Mouse (Mus musculus): ENCODE results near the gene Cdadc1. TPM values are rescaled to one million over a fixed set of nuclear protein-coding genes. Genes with fewer than 3 reads are reported as not detected.

The Cdadc1 gene
- polyA plus RNA-seq, 1 experiment from 2014 or later = 35.0 TPM

- Histone ChIP-seq H3K27ac (no peak overlapping the region), H3K4me3 (no peak overlapping the region), H3K27me3 (no peaks in the 10 kb centered on the region), H3K4me2 (replicated peaks) (no peak overlapping the region), H3K4me1 (0 out of 2 replicates have a peak, but pooled peaks cover 4% of the 10 kb centered on the region), H3K36me3 (peaks cover 5% of the 10 kb centered on the region; the same call in 1 of the 2 replicates), H3K9ac (no peak overlapping the region), H3K9me3 (no peaks in the 10 kb centered on the region)
- ATAC-seq (ENCODE audit: low FRiP score, low read depth) = no peak
- WGBS = 83% methylated on average over 4 of the region's 4 CpGs
Observed at GRCm38 (mm10) chr14:59537829-59538432, 59.8 kb downstream of the Cdadc1 start.

- no peak overlapping the region for H3K9ac ChIP-seq
Observed at GRCm38 (mm10) chr14:59533908-59534307, 63.9 kb downstream of the Cdadc1 start.

GRCm38 (mm10) chr14:59532986-59533385 is 64.8 kb downstream of the Cdadc1 start:
- ATAC-seq (ENCODE audit: low FRiP score, low read depth) = no peak
- Histone ChIP-seq H3K4me3 (no peak overlapping the region), H3K4me2 (replicated peaks) (no peak overlapping the region), H3K36me3 (no peaks in the 10 kb centered on the region), H3K9me3 (no peaks in the 10 kb centered on the region), H3K27ac (no peak overlapping the region), H3K27me3 (no peaks in the 10 kb centered on the region), H3K9ac (no peak overlapping the region), H3K4me1 (0 out of 2 replicates have a peak, but pooled peaks cover 4% of the 10 kb centered on the region)
- WGBS = 80% methylated on average over 1 of the region's 1 CpGs

More at GRCm38 (mm10) chr14:59533908-59534307, 63.9 kb downstream of the Cdadc1 start:
- Histone ChIP-seq H3K4me3 (no peak overlapping the region), H3K27me3 (no peaks in the 10 kb centered on the region), H3K4me2 (replicated peaks) (no peak overlapping the region), H3K27ac (no peak overlapping the region), H3K9me3 (no peaks in the 10 kb centered on the region), H3K36me3 (no peaks in the 10 kb centered on the region), H3K4me1 (0 out of 2 replicates have a peak, but pooled peaks cover 4% of the 10 kb centered on the region)
- no peak for ATAC-seq (ENCODE audit: low FRiP score, low read depth)

GRCm38 (mm10) chr14:59530801-59531200 is 67.0 kb downstream of the Cdadc1 start:
- H3K9me3 ChIP-seq = no peaks in the 10 kb centered on the region
- ATAC-seq (ENCODE audit: low FRiP score, low read depth) = no peak
- no peak overlapping the region for H3K4me2 ChIP-seq (replicated peaks)
- H3K4me1 ChIP-seq = 0 out of 2 replicates have a peak, but pooled peaks cover 4% of the 10 kb centered on the region
- 60% methylated on average over 1 of the region's 1 CpGs for WGBS
- no peaks in the 10 kb centered on the region for H3K36me3 ChIP-seq
- H3K27me3 ChIP-seq = no peaks in the 10 kb centered on the region
- no peak overlapping the region for H3K27ac ChIP-seq
- no peak overlapping the region for H3K9ac ChIP-seq
- no peak overlapping the region for H3K4me3 ChIP-seq

GRCm38 (mm10) chr14:59525843-59526242 is 71.9 kb downstream of the Cdadc1 start:
- Histone ChIP-seq H3K36me3 (no peaks in the 10 kb centered on the region; the same call in 1 of the 2 replicates), H3K27ac (no peak overlapping the region), H3K9ac (no peak overlapping the region), H3K9me3 (no peaks in the 10 kb centered on the region), H3K4me3 (no peak overlapping the region), H3K4me1 (no peaks in the 10 kb centered on the region), H3K27me3 (no peaks in the 10 kb centered on the region), H3K4me2 (replicated peaks) (no peak overlapping the region)
- no peak for ATAC-seq (ENCODE audit: low FRiP score, low read depth)
- 92% methylated on average over 5 of the region's 5 CpGs for WGBS

- H3K9me3 ChIP-seq = no peaks in the 10 kb centered on the region
- H3K36me3 ChIP-seq = no peaks in the 10 kb centered on the region
- no peak for ATAC-seq (ENCODE audit: low FRiP score, low read depth)
- no peak overlapping the region for H3K9ac ChIP-seq
- H3K27me3 ChIP-seq = no peaks in the 10 kb centered on the region
- H3K4me2 ChIP-seq (replicated peaks) = no peak overlapping the region
- H3K4me3 ChIP-seq = no peak overlapping the region
- no peaks in the 10 kb centered on the region for H3K4me1 ChIP-seq
- 61% methylated on average over 6 of the region's 6 CpGs for WGBS
- no peak overlapping the region for H3K27ac ChIP-seq
Observed at GRCm38 (mm10) chr14:59513922-59514444, 83.8 kb downstream of the Cdadc1 start.

Other genes starting within 250 kb of the Cdadc1 start
- 0.64 and 0.65 TPM in 2 replicates for gene Phf11d, start 232.5 kb downstream of the Cdadc1 start, polyA plus RNA-seq (2015; fragmentation: Nextera tagmentation; extraction: Ambion mirVana)
- 0.64 and 0.68 TPM in 2 replicates for gene Phf11c, start 202.6 kb downstream of the Cdadc1 start, polyA plus RNA-seq (2015; fragmentation: Nextera tagmentation; extraction: Ambion mirVana)
- gene Setdb2, start 157.1 kb downstream of the Cdadc1 start, polyA plus RNA-seq (2015; fragmentation: Nextera tagmentation; extraction: Ambion mirVana) = 10.6 and 11.4 TPM in 2 replicates
- 36.6 and 38.1 TPM in 2 replicates for gene Cab39l, start 157.0 kb downstream of the Cdadc1 start, polyA plus RNA-seq (2015; fragmentation: Nextera tagmentation; extraction: Ambion mirVana)
- 46.6 and 54.2 TPM in 2 replicates for gene Shisa2, start 27.3 kb upstream of the Cdadc1 start, polyA plus RNA-seq (2015; fragmentation: Nextera tagmentation; extraction: Ambion mirVana)

Measured in limb, embryonic 13.5 days (tissue).